24 mouse cellular contexts compared by ENCODE assay signal in the genomic region with DNA sequence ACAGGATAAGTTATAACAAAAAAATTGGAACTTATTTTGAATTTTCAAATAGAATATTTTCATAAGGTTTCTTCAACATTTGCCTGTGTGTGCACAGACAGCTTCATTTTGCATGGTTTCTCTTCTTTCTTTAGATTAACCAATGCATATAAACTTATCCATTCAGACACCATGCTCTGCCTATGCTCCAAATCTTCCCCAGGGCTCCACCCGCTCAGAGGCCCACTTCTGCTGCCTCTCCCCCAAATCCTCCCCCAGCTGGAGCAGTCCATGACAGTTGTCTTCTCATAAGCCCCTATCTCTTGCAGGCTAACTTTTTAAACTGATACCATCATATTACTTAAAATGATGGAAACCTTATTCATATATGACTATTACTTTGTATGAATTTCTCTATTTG.
"Had no signal": no experiment of that assay in that cellular context is flagged by ENCODE, and none has a peak within 500 bp of the region (broad histone marks: within the 10 kb centered on the region; RNA-seq: fewer than 3 reads in every experiment).

No protein-coding gene starts in this region.

- H3K4me1 ChIP-seq: heart, embryonic 10.5 days; heart, embryonic 12.5 days; hindbrain, embryonic 15.5 days; limb, embryonic 13.5 days; limb, embryonic 15.5 days had no signal

- H3K27me3 ChIP-seq: heart, embryonic 12.5 days; hindbrain, embryonic 13.5 days; hindbrain, embryonic 15.5 days; kidney, embryonic 15.5 days; limb, embryonic 13.5 days; limb, embryonic 15.5 days had no signal

- H3K9me3 ChIP-seq: heart, embryonic 10.5 days; hindbrain, embryonic 13.5 days; hindbrain, embryonic 15.5 days; kidney, embryonic 15.5 days; limb, embryonic 15.5 days had no signal

- DNase-seq: gastrocnemius, adult 2 months; gastrocnemius, postnatal 14 days; gastrocnemius, postnatal 36 days; heart, adult 18-20 months; heart, postnatal 10 days; heart, postnatal 36 days; kidney, adult 11 months; kidney, adult 2 months; kidney, adult 9 months; kidney, postnatal 14 days; kidney, postnatal 36 days; layer of hippocampus, adult 9-11 months; layer of hippocampus, postnatal 36 days; left cerebral cortex, postnatal 4 days had no signal

- ATAC-seq: hindbrain, postnatal 0 days; intestine, embryonic 16.5 days had no signal

- H3K4me3 ChIP-seq: gastrocnemius, adult 2 months; heart, embryonic 10.5 days; heart, embryonic 12.5 days; hindbrain, embryonic 13.5 days; hindbrain, embryonic 15.5 days; kidney, embryonic 15.5 days; limb, embryonic 13.5 days; limb, embryonic 15.5 days had no signal

- H3K36me3 ChIP-seq: heart, embryonic 10.5 days; hindbrain, embryonic 15.5 days; kidney, embryonic 15.5 days; limb, embryonic 13.5 days; limb, embryonic 15.5 days had no signal

- H3K4me2 ChIP-seq: heart, embryonic 12.5 days; hindbrain, embryonic 13.5 days; hindbrain, embryonic 15.5 days; kidney, embryonic 15.5 days; limb, embryonic 13.5 days; limb, embryonic 15.5 days had no signal

- H3K27ac ChIP-seq: gastrocnemius, adult 2 months; heart, embryonic 10.5 days; hindbrain, embryonic 13.5 days; hindbrain, embryonic 15.5 days; hindbrain, postnatal 0 days; kidney, embryonic 15.5 days; kidney, postnatal 0 days; limb, embryonic 13.5 days; limb, embryonic 15.5 days had no signal

- H3K9ac ChIP-seq: heart, embryonic 12.5 days; hindbrain, embryonic 13.5 days; hindbrain, embryonic 15.5 days; kidney, embryonic 15.5 days; limb, embryonic 13.5 days; limb, embryonic 15.5 days had no signal
